Mouse (Mus musculus): Measurements from ENCODE around the gene Cdc42se2. TPM values are rescaled to one million over a fixed set of nuclear protein-coding genes. Genes with fewer than 3 reads are reported as not detected.

Cdc42se2 gene
- polyA plus RNA-seq, 1 experiment from 2014 or later: 72.5 TPM

- 96% methylated on average over 4 of the region's 4 CpGs for WGBS
- peaks cover 9% of the 10 kb centered on the region for H3K36me3 ChIP-seq
- H3K27ac ChIP-seq: no peak overlapping the region
- no peak overlapping the region for H3K4me2 ChIP-seq (replicated peaks)
- H3K4me1 ChIP-seq (replicated peaks): no peaks in the 10 kb centered on the region
- ATAC-seq: no peak
- no peaks in the 10 kb centered on the region for H3K27me3 ChIP-seq (replicated peaks)
- H3K9ac ChIP-seq: no peak overlapping the region
- no peak overlapping the region for H3K4me3 ChIP-seq (replicated peaks)
- no peaks in the 10 kb centered on the region for H3K9me3 ChIP-seq
These were observed 48.3 kb downstream of the Cdc42se2 start for GRCm38 (mm10) chr11:54739012-54739750.

GRCm38 (mm10) chr11:54736903-54737302 lies 50.6 kb downstream of the Cdc42se2 start:
- no peaks in the 10 kb centered on the region for H3K4me1 ChIP-seq (replicated peaks)
- no peak overlapping the region for H3K4me2 ChIP-seq (replicated peaks)
- no peak overlapping the region for H3K27ac ChIP-seq
- no peaks in the 10 kb centered on the region for H3K27me3 ChIP-seq (replicated peaks)
- no peak overlapping the region for H3K9ac ChIP-seq
- ATAC-seq: no peak
- H3K9me3 ChIP-seq: no peaks in the 10 kb centered on the region
- H3K36me3 ChIP-seq: peaks cover 9% of the 10 kb centered on the region
- no peak overlapping the region for H3K4me3 ChIP-seq (replicated peaks)
- WGBS: 91% methylated on average over 5 of the region's 5 CpGs

GRCm38 (mm10) chr11:54735114-54735513 lies 52.4 kb downstream of the Cdc42se2 start:
- H3K4me3 ChIP-seq (replicated peaks): no peak overlapping the region
- no peaks in the 10 kb centered on the region for H3K27me3 ChIP-seq (replicated peaks)
- no peaks in the 10 kb centered on the region for H3K9me3 ChIP-seq
- H3K4me1 ChIP-seq (replicated peaks): no peaks in the 10 kb centered on the region
- H3K9ac ChIP-seq: no peak overlapping the region
- H3K27ac ChIP-seq: no peak overlapping the region
- peaks cover 8% of the 10 kb centered on the region for H3K36me3 ChIP-seq
- H3K4me2 ChIP-seq (replicated peaks): no peak overlapping the region
- 84% methylated on average over 1 of the region's 1 CpGs for WGBS
- no peak for ATAC-seq

GRCm38 (mm10) chr11:54733546-54733945 lies 53.9 kb downstream of the Cdc42se2 start:
- no peak for ATAC-seq
- 81% methylated on average over 7 of the region's 7 CpGs for WGBS
- Histone ChIP-seq H3K27ac (no peak overlapping the region), H3K36me3 (no peaks in the 10 kb centered on the region; the same call in 1 of the 2 replicates), H3K4me2 (replicated peaks) (no peak overlapping the region), H3K27me3 (replicated peaks) (no peaks in the 10 kb centered on the region), H3K4me3 (replicated peaks) (no peak overlapping the region), H3K9ac (no peak overlapping the region), H3K4me1 (replicated peaks) (no peaks in the 10 kb centered on the region), H3K9me3 (no peaks in the 10 kb centered on the region)

GRCm38 (mm10) chr11:54731367-54731766 lies 56.1 kb downstream of the Cdc42se2 start:
- WGBS: 76% methylated on average over 7 of the region's 7 CpGs
- Histone ChIP-seq H3K4me3 (replicated peaks) (no peak overlapping the region), H3K27ac (no peak overlapping the region), H3K36me3 (no peaks in the 10 kb centered on the region; the same call in 1 of the 2 replicates), H3K4me2 (replicated peaks) (no peak overlapping the region), H3K27me3 (replicated peaks) (no peaks in the 10 kb centered on the region), H3K4me1 (replicated peaks) (no peaks in the 10 kb centered on the region), H3K9me3 (no peaks in the 10 kb centered on the region), H3K9ac (no peak overlapping the region)
- ATAC-seq: no peak

GRCm38 (mm10) chr11:54730931-54731330 lies 56.5 kb downstream of the Cdc42se2 start:
- Histone ChIP-seq H3K4me2 (replicated peaks) (no peak overlapping the region), H3K4me3 (replicated peaks) (no peak overlapping the region), H3K36me3 (no peaks in the 10 kb centered on the region; the same call in 1 of the 2 replicates), H3K9ac (no peak overlapping the region), H3K4me1 (replicated peaks) (no peaks in the 10 kb centered on the region), H3K27ac (no peak overlapping the region), H3K27me3 (replicated peaks) (no peaks in the 10 kb centered on the region), H3K9me3 (no peaks in the 10 kb centered on the region)
- ATAC-seq: no peak
- 94% methylated on average over 5 of the region's 5 CpGs for WGBS

GRCm38 (mm10) chr11:54729311-54729710 lies 58.2 kb downstream of the Cdc42se2 start:
- ATAC-seq: no peak
- 89% methylated on average over 3 of the region's 3 CpGs for WGBS
- H3K27ac ChIP-seq: no peak overlapping the region
- no peaks in the 10 kb centered on the region for H3K9me3 ChIP-seq
- no peak overlapping the region for H3K4me2 ChIP-seq (replicated peaks)
- H3K4me3 ChIP-seq (replicated peaks): no peak overlapping the region
- no peak overlapping the region for H3K9ac ChIP-seq
- no peaks in the 10 kb centered on the region for H3K4me1 ChIP-seq (replicated peaks)
- no peaks in the 10 kb centered on the region for H3K27me3 ChIP-seq (replicated peaks)
- no peaks in the 10 kb centered on the region for H3K36me3 ChIP-seq

GRCm38 (mm10) chr11:54728371-54728770 lies 59.1 kb downstream of the Cdc42se2 start:
- Histone ChIP-seq H3K9me3 (no peaks in the 10 kb centered on the region), H3K9ac (no peak overlapping the region), H3K27me3 (replicated peaks) (no peaks in the 10 kb centered on the region), H3K4me2 (replicated peaks) (no peak overlapping the region), H3K4me1 (replicated peaks) (no peaks in the 10 kb centered on the region), H3K36me3 (0 out of 2 replicates have a peak, but pooled peaks cover under 1% of the 10 kb centered on the region), H3K4me3 (replicated peaks) (no peak overlapping the region), H3K27ac (no peak overlapping the region)
- ATAC-seq: no peak
- 91% methylated on average over 2 of the region's 2 CpGs for WGBS

GRCm38 (mm10) chr11:54727327-54727901 lies 60.1 kb downstream of the Cdc42se2 start:
- ATAC-seq: no peak
- Histone ChIP-seq H3K27ac (no peak overlapping the region), H3K9ac (no peak overlapping the region), H3K9me3 (no peaks in the 10 kb centered on the region), H3K4me3 (replicated peaks) (no peak overlapping the region), H3K4me1 (replicated peaks) (no peaks in the 10 kb centered on the region), H3K36me3 (peaks cover 5% of the 10 kb centered on the region), H3K27me3 (replicated peaks) (no peaks in the 10 kb centered on the region), H3K4me2 (replicated peaks) (no peak overlapping the region)
- 68% methylated on average over 5 of the region's 5 CpGs for WGBS

GRCm38 (mm10) chr11:54726571-54727062 lies 60.9 kb downstream of the Cdc42se2 start:
- Histone ChIP-seq H3K27me3 (replicated peaks) (no peaks in the 10 kb centered on the region), H3K9ac (no peak overlapping the region), H3K4me3 (replicated peaks) (no peak overlapping the region), H3K36me3 (peaks cover 7% of the 10 kb centered on the region), H3K27ac (no peak overlapping the region), H3K4me1 (replicated peaks) (no peaks in the 10 kb centered on the region), H3K4me2 (replicated peaks) (no peak overlapping the region), H3K9me3 (no peaks in the 10 kb centered on the region)
- WGBS: 75% methylated on average over 3 of the region's 3 CpGs
- no peak for ATAC-seq

GRCm38 (mm10) chr11:54724353-54725034 lies 63.0 kb downstream of the Cdc42se2 start:
- 85% methylated on average over 4 of the region's 4 CpGs for WGBS
- H3K9me3 ChIP-seq: no peaks in the 10 kb centered on the region
- H3K27me3 ChIP-seq (replicated peaks): no peaks in the 10 kb centered on the region
- no peak overlapping the region for H3K4me3 ChIP-seq (replicated peaks)
- H3K9ac ChIP-seq: no peak overlapping the region
- H3K4me2 ChIP-seq (replicated peaks): no peak overlapping the region
- no peak for ATAC-seq
- H3K36me3 ChIP-seq: peaks cover 14% of the 10 kb centered on the region
- H3K4me1 ChIP-seq (replicated peaks): no peaks in the 10 kb centered on the region
- H3K27ac ChIP-seq: no peak overlapping the region

GRCm38 (mm10) chr11:54722057-54722456 lies 65.4 kb downstream of the Cdc42se2 start:
- WGBS: 89% methylated on average over 6 of the region's 6 CpGs
- Histone ChIP-seq H3K36me3 (peaks cover 14% of the 10 kb centered on the region), H3K9me3 (no peaks in the 10 kb centered on the region), H3K4me1 (replicated peaks) (no peaks in the 10 kb centered on the region), H3K9ac (no peak overlapping the region), H3K4me3 (replicated peaks) (no peak overlapping the region), H3K4me2 (replicated peaks) (no peak overlapping the region), H3K27ac (no peak overlapping the region), H3K27me3 (replicated peaks) (no peaks in the 10 kb centered on the region)
- no peak for ATAC-seq

Data from intestine, embryonic 15.5 days (tissue).